Mouse (Mus musculus): ENCODE data around the gene Tnfrsf18.

GRCm38 (mm10) chr4:156023520-156023919 lies 2.4 kb upstream of the Tnfrsf18 start:
- TF ChIP-seq MAX (IDR thresholded peaks at IDR 0.05; ENCODE audit: low read length): no peak
- no peak for TF ChIP-seq POLR2AphosphoS5 (IDR thresholded peaks at IDR 0.05; ENCODE audit: borderline replicate concordance, low read depth, low read length)
- TF ChIP-seq USF1 (IDR thresholded peaks at IDR 0.05; ENCODE audit: low read depth, low read length): no peak
